20 mouse cellular contexts compared by ENCODE assay signal in genomic region chr17:25522080-25522479, GRCm38 (mm10). TPM values are rescaled to one million over a fixed set of nuclear protein-coding genes. Genes with fewer than 3 reads are reported as not detected.
"Had no signal": no experiment of that assay in that cellular context is flagged by ENCODE, and none has a peak within 500 bp of the region (broad histone marks: within the 10 kb centered on the region; RNA-seq: fewer than 3 reads in every experiment).

No protein-coding gene starts in this region.

- H3K9ac ChIP-seq: kidney, embryonic 15.5 days; liver, embryonic 12.5 days; liver, embryonic 15.5 days; lung, embryonic 15.5 days; neural tube, embryonic 13.5 days had no signal

- H3K27ac ChIP-seq: kidney, embryonic 15.5 days; liver, embryonic 12.5 days; liver, embryonic 15.5 days; lung, embryonic 15.5 days; midbrain, embryonic 10.5 days; neural tube, embryonic 13.5 days had no signal

- H3K9me3 ChIP-seq: kidney, embryonic 15.5 days; liver, embryonic 12.5 days; liver, embryonic 15.5 days; lung, embryonic 15.5 days; megakaryocyte, embryonic 14.5 days; midbrain, embryonic 10.5 days; neural tube, embryonic 13.5 days had no signal

- H3K4me1 ChIP-seq: liver, embryonic 12.5 days; liver, embryonic 15.5 days; lung, embryonic 15.5 days; megakaryocyte, embryonic 14.5 days had no signal

- ATAC-seq: liver, embryonic 12.5 days had no signal

- H3K4me3 ChIP-seq: kidney, embryonic 15.5 days; liver, embryonic 12.5 days; liver, embryonic 15.5 days; lung, embryonic 15.5 days; megakaryocyte, embryonic 14.5 days; midbrain, embryonic 10.5 days; neural tube, embryonic 13.5 days had no signal

- H3K27me3 ChIP-seq: kidney, embryonic 15.5 days; liver, embryonic 15.5 days; lung, embryonic 15.5 days; neural tube, embryonic 13.5 days had no signal

- H3K36me3 ChIP-seq: kidney, embryonic 15.5 days; liver, embryonic 12.5 days; liver, embryonic 15.5 days; lung, embryonic 15.5 days; midbrain, embryonic 10.5 days; neural tube, embryonic 13.5 days had no signal

- DNase-seq: kidney, adult 11 months; kidney, adult 8-10 months; kidney, postnatal 10 days; kidney, postnatal 36 days; liver; lung, adult 18-20 months; lung, postnatal 10 days; lung, postnatal 36 days; midbrain, embryonic 14.5 days; thymus, adult 18-20 months; thymus, postnatal 36 days had no signal

- H3K4me2 ChIP-seq: kidney, embryonic 15.5 days; liver, embryonic 12.5 days; liver, embryonic 15.5 days; lung, embryonic 15.5 days; neural tube, embryonic 13.5 days had no signal

RNA-seq across cellular contexts. Expression of gene Sstr5, which starts 25.0 kb away (rescaled TPM):
- polyA plus RNA-seq: kidney, embryonic 15.5 days; liver, embryonic 12.5 days; liver, embryonic 15.5 days; midbrain, embryonic 10.5 days; spleen, adult 2 months; urinary bladder, adult 2 months had no signal
